Mouse (Mus musculus): ENCODE results near the gene Pip5kl1. TPM values are rescaled to one million over a fixed set of nuclear protein-coding genes. Genes with fewer than 3 reads are reported as not detected.

The Pip5kl1 gene
- total RNA-seq, 2 experiments from 2014 or later, result not detected

- ATAC-seq (replicated peaks; ENCODE audit: low FRiP score, poor library complexity, severe bottlenecking), result no peak
Observed at GRCm38 (mm10) chr2:32581450-32582095, 7.0 kb downstream of the Pip5kl1 start.

GRCm38 (mm10) chr2:32582830-32583799 is 8.5 kb downstream of the Pip5kl1 start:
- ATAC-seq (replicated peaks; ENCODE audit: low FRiP score, poor library complexity, severe bottlenecking), result peak; percentile 79

- no peak for ATAC-seq (replicated peaks; ENCODE audit: low FRiP score, poor library complexity, severe bottlenecking)
Observed at GRCm38 (mm10) chr2:32585149-32585714, 10.6 kb downstream of the Pip5kl1 start.

- ATAC-seq (replicated peaks; ENCODE audit: low FRiP score, poor library complexity, severe bottlenecking), result peak; percentile 79
Observed at GRCm38 (mm10) chr2:32586871-32587351, 12.3 kb downstream of the Pip5kl1 start, which contains the start of gene St6galnac4. Gene St6galnac4 (plus strand): TSS chr2:32587095.

- no peak for ATAC-seq (replicated peaks; ENCODE audit: low FRiP score, poor library complexity, severe bottlenecking)
Observed at GRCm38 (mm10) chr2:32587731-32588321, 13.2 kb downstream of the Pip5kl1 start.

GRCm38 (mm10) chr2:32589213-32589795 is 14.7 kb downstream of the Pip5kl1 start:
- no peak for ATAC-seq (replicated peaks; ENCODE audit: low FRiP score, poor library complexity, severe bottlenecking)

GRCm38 (mm10) chr2:32590224-32590623 is 15.6 kb downstream of the Pip5kl1 start:
- no peak for ATAC-seq (replicated peaks; ENCODE audit: low FRiP score, poor library complexity, severe bottlenecking)

GRCm38 (mm10) chr2:32591249-32591648 is 16.7 kb downstream of the Pip5kl1 start:
- ATAC-seq (replicated peaks; ENCODE audit: low FRiP score, poor library complexity, severe bottlenecking), result no peak

- no peak for ATAC-seq (replicated peaks; ENCODE audit: low FRiP score, poor library complexity, severe bottlenecking)
Observed at GRCm38 (mm10) chr2:32596725-32597124, 22.1 kb downstream of the Pip5kl1 start.

- no peak for ATAC-seq (replicated peaks; ENCODE audit: low FRiP score, poor library complexity, severe bottlenecking)
Observed at GRCm38 (mm10) chr2:32597248-32597647, 22.7 kb downstream of the Pip5kl1 start.

GRCm38 (mm10) chr2:32597699-32598098 is 23.1 kb downstream of the Pip5kl1 start:
- no peak for ATAC-seq (replicated peaks; ENCODE audit: low FRiP score, poor library complexity, severe bottlenecking)

GRCm38 (mm10) chr2:32598506-32598905 is 23.9 kb downstream of the Pip5kl1 start:
- ATAC-seq (replicated peaks; ENCODE audit: low FRiP score, poor library complexity, severe bottlenecking), result no peak

GRCm38 (mm10) chr2:32599409-32599808 is 24.8 kb downstream of the Pip5kl1 start, which contains the start of gene St6galnac6:
Gene St6galnac6 (plus strand): TSS chr2:32599709.
- no peak for ATAC-seq (replicated peaks; ENCODE audit: low FRiP score, poor library complexity, severe bottlenecking)

- ATAC-seq (replicated peaks; ENCODE audit: low FRiP score, poor library complexity, severe bottlenecking), result peak; percentile 66
Observed at GRCm38 (mm10) chr2:32601417-32602065, 26.9 kb downstream of the Pip5kl1 start.

GRCm38 (mm10) chr2:32602600-32603054 is 28.0 kb downstream of the Pip5kl1 start:
- ATAC-seq (replicated peaks; ENCODE audit: low FRiP score, poor library complexity, severe bottlenecking), result peak; percentile 63

GRCm38 (mm10) chr2:32604631-32605030 is 30.0 kb downstream of the Pip5kl1 start:
- no peak for ATAC-seq (replicated peaks; ENCODE audit: low FRiP score, poor library complexity, severe bottlenecking)

GRCm38 (mm10) chr2:32606161-32607142 is 31.9 kb downstream of the Pip5kl1 start:
- peak; percentile 75 for ATAC-seq (replicated peaks; ENCODE audit: low FRiP score, poor library complexity, severe bottlenecking)

Data from erythroid progenitor cell, adult 5-6 weeks (primary cell).